Mouse (Mus musculus) monocyte, adult 2 months (primary cell): ENCODE data around the gene Naaladl1.
A peak's percentile ranks its signal among the peaks of the same experiment; 100 is the strongest.

Experiments
- DNase-seq, 2 experiments: peaks; one replicate each; pipeline ENCODE4 v3.0.0; 2022; ENCODE audit warnings: low spot score in 2 of 2, low read depth in 1 of 2

Gene Naaladl1

GRCm38 (mm10) chr19:6105586-6105985 is at the start of gene Naaladl1:
TSS of gene Naaladl1 (plus strand) at chr19:6105782.
- DNase-seq = no peak

GRCm38 (mm10) chr19:6056696-6057095 is 48.9 kb upstream of the Naaladl1 start:
- no peak for DNase-seq

- peak; percentile 95 to 98 for DNase-seq
Measured at GRCm38 (mm10) chr19:6057313-6058096, 48.1 kb upstream of the Naaladl1 start, which contains the start of the genes Mrpl49 and Fau. TSS of gene Mrpl49 (minus strand) at chr19:6057785. TSS of gene Fau (plus strand) at chr19:6057844.

- DNase-seq = no peak
Measured at GRCm38 (mm10) chr19:6058513-6058912, 47.1 kb upstream of the Naaladl1 start.

- DNase-seq = no peak
Measured at GRCm38 (mm10) chr19:6058966-6059365, 46.6 kb upstream of the Naaladl1 start.

- DNase-seq = peak; percentile 82 to 87
Measured at GRCm38 (mm10) chr19:6061021-6061533, 44.5 kb upstream of the Naaladl1 start, which contains the start of gene Znhit2. TSS of gene Znhit2 (plus strand) at chr19:6061192.

- peak in 1 of 2 experiments; percentile 17 for DNase-seq
Measured at GRCm38 (mm10) chr19:6061641-6062302, 43.8 kb upstream of the Naaladl1 start.

GRCm38 (mm10) chr19:6062418-6062817 is 43.2 kb upstream of the Naaladl1 start:
- no peak for DNase-seq

- no peak for DNase-seq
Measured at GRCm38 (mm10) chr19:6063081-6063480, 42.5 kb upstream of the Naaladl1 start.

GRCm38 (mm10) chr19:6066571-6066970 is 39.0 kb upstream of the Naaladl1 start:
- DNase-seq = no peak

GRCm38 (mm10) chr19:6067011-6067723 is 38.4 kb upstream of the Naaladl1 start:
- peak; percentile 54 to 75 for DNase-seq

- DNase-seq = peak in 1 of 2 experiments; percentile 73
Measured at GRCm38 (mm10) chr19:6067724-6068415, 37.7 kb upstream of the Naaladl1 start, which contains the start of gene Tm7sf2. TSS of gene Tm7sf2 (minus strand) at chr19:6068373.

GRCm38 (mm10) chr19:6068951-6069350 is 36.6 kb upstream of the Naaladl1 start:
- DNase-seq = no peak

GRCm38 (mm10) chr19:6069851-6070250 is 35.7 kb upstream of the Naaladl1 start:
- no peak for DNase-seq

- no peak for DNase-seq
Measured at GRCm38 (mm10) chr19:6070571-6071250, 34.9 kb upstream of the Naaladl1 start.

GRCm38 (mm10) chr19:6071261-6071660 is 34.3 kb upstream of the Naaladl1 start:
- no peak for DNase-seq

- no peak for DNase-seq
Measured at GRCm38 (mm10) chr19:6073889-6074288, 31.7 kb upstream of the Naaladl1 start.

GRCm38 (mm10) chr19:6076564-6077393 is 28.8 kb upstream of the Naaladl1 start, which contains the start of gene Vps51:
TSS of gene Vps51 (minus strand) at chr19:6077231.
- DNase-seq = peak; percentile 57 to 65

- no peak for DNase-seq
Measured at GRCm38 (mm10) chr19:6079983-6080480, 25.6 kb upstream of the Naaladl1 start, which contains the start of gene Tmem262. TSS of gene Tmem262 (plus strand) at chr19:6080033.
